Mouse (Mus musculus) spleen, postnatal 4 days (tissue): Measurements from ENCODE around the gene Parp16.
"Not testable (repeated sequence)": the region's sequence is repeated elsewhere in the genome, so short reads cannot be mapped to it uniquely, and the experiment has no call there.

Experiments
- DNase-seq, 2 experiments: peaks; one replicate each; pipeline ENCODE4 v3.0.0; 2022; ENCODE audit warnings: low spot score in 2 of 2

Gene Parp16

GRCm38 (mm10) chr9:65243249-65243648, 48.1 kb downstream of the Parp16 start:
- DNase-seq = no peak

GRCm38 (mm10) chr9:65244036-65244806, 49.1 kb downstream of the Parp16 start:
- DNase-seq = no peak

DNA sequence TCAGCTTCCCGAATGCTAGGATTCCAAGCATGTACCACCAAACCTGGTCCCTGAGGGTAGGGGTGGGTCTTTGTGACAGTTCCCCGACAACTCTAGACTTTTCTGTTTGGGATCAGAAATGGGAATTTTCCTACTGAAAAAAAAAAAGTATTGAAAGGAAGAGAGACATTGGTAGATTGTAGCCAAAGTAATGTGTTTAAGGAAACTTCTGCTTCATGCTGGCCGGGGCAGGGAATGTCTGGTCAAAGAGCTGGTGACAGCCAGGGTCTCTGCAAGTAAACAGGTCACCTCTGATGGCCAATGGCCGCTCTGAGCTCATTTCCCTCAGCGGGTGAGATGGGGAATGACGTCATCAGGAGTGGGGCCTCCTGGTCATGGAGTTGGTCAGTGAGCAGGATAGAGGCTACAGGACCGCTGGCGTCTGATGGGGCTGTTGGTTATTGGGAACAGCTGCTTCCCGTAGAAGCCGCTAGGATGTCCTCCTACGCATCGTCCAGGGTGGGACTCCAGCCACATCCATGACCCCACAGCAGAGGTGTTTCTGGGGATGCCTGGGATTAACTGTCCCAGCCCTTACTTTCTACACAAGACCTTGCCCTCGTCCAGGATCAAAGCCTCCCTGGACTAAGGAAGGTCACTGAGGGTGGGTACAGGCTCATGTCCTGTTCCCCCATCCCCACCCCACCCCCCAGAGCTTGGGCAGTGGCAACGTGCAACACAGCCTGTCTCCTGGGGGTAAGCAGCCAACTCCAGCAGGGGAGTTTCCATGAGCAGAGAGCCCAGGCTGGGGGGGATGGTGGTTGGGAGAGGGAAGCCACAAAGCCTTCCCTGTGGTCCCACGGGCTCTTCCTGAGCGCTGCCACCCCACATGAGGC, 52.6 kb downstream of the Parp16 start:
- DNase-seq = no peak

- no peak for DNase-seq
Observed at GRCm38 (mm10) chr9:65248377-65248690, 53.2 kb downstream of the Parp16 start.

- no peak for DNase-seq
Observed at GRCm38 (mm10) chr9:65252026-65252425, 56.9 kb downstream of the Parp16 start.

GRCm38 (mm10) chr9:65255906-65256600, 60.9 kb downstream of the Parp16 start:
- DNase-seq = no peak

DNA sequence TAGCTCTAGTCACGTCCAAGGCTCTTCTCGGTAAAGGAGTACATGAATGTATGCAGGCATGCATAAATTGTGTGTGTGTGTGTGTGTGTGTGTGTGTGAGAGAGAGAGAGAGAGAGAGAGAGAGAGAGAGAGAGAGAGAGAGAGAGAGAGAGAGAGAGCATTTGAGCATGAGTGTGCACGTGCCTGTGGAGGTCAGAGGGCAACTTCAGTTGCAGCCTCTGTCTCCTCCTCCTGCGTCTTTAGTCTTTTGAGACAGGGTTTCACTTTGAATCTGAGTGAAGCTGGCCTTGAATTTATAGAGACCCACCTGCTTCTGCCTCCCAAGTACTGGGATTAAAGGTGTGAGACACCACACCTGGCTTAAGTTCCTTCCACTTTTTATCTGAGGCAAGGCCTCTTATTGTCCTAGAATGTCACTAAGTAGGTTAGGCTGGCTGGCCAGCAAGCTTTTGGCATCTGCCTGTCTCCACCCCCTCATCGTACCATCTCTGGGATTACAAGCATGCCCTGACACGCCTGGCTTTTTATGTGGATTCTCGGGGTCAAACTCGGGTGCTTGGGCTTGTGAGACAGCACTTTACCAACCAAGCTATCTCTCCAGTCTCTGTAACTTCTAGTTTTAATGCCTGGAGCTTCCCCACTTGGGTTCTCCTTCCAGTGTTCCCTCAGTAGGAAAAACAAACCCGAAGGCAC, 62.2 kb downstream of the Parp16 start:
- no peak for DNase-seq

- no peak for DNase-seq
Observed at GRCm38 (mm10) chr9:65259366-65259765, 64.2 kb downstream of the Parp16 start.

- no peak for DNase-seq
Observed at GRCm38 (mm10) chr9:65261591-65262230, 66.6 kb downstream of the Parp16 start.

- no peak for DNase-seq
Observed at GRCm38 (mm10) chr9:65262641-65263120, 67.5 kb downstream of the Parp16 start.

- no peak for DNase-seq
Observed at GRCm38 (mm10) chr9:65264959-65265358, 69.8 kb downstream of the Parp16 start, which contains the start of gene Cilp. Gene Cilp, plus strand, starts transcription at chr9:65265180.

GRCm38 (mm10) chr9:65267742-65268515, 72.8 kb downstream of the Parp16 start:
- no peak for DNase-seq

DNA sequence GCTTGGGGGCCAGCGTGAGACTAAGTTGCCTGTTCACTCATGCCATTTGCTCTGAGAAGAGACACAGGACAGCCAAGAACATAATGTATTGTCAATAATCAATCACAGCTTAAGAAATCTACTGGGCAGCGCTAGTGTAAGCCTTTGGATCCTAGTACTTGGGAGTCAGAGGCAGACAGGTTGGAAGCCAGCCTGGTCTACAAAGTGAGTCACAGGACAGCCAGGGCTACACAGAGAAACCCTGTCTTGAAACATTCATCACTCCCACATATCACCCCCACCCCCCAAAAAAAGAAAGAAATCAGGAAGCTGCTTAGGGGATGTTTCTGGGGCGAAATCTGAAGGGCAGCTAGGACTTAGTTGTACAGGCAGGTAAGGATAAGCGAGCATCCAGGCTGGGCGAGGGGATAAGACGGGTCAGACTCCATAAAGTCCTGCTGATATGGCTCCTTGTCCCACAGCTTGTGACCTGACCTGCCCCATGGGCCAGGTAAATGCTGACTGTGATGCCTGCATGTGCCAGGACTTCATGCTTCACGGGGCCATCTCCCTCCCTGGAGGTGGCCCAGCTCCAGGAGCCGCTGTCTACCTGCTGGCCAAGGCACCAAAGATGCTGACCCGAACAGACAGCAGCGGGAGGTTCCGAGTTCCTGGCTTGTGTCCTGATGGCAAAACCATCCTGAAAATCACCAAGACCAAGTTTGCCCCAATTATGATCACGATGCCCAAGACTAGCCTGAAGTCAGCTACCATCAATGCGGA, 78.1 kb downstream of the Parp16 start:
- no peak for DNase-seq

GRCm38 (mm10) chr9:65273873-65274272, 78.7 kb downstream of the Parp16 start:
- no peak for DNase-seq

GRCm38 (mm10) chr9:65274851-65275250, 79.7 kb downstream of the Parp16 start:
- not testable (repeated sequence) for DNase-seq

- DNase-seq = no peak
Observed at GRCm38 (mm10) chr9:65275810-65276530, 80.8 kb downstream of the Parp16 start.

DNA sequence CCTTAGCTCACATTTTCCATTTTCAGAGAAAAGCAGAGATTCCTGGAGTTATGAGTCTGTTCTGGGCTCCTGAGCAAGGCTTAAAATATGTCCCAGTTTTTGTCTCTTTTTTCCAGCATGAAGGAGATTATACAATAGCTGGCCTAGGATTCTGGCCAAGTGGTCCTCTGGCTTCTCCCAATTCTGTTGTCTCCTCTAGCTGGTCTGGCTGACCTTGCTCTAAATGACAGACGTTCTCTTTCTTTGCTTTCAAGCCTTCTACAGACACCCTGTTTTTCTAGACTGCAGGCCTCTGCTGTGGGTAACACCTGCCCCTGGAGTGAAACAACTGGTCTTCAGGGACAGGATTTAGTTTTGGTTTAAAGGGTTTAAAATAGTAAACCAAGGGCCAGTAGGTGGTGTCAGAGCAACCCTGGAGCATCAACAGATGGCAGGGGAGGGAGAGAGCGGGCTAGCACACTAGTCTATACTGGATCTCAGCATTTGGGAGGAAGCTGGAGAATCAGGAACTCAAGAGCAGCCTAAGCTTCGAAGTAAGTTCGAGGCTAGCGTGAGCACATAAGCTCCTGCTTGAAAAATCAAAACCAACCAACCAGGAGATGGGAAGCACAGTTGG, 86.5 kb downstream of the Parp16 start:
- no peak for DNase-seq

DNA sequence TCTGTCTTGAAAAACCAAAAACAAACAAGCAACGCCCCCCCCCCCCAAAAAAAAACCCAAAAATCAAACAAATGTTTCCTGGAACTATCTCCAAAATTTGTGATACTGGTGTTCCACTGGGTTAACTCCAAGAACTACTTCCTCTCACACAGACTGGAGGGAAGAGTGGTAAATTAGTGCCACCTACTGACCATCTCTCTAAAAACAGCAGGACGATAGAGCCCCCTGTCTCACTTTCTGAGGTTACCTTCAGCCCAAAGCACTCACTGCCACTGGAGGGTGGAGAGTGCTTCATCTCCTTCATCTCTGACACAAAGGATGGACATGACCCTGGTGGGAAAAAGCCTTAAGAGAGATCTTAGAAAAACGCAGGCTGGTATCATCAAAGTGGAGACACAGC, 88.1 kb downstream of the Parp16 start:
- no peak for DNase-seq
